Mouse (Mus musculus): ENCODE data around the gene Gm43518.

DNA sequence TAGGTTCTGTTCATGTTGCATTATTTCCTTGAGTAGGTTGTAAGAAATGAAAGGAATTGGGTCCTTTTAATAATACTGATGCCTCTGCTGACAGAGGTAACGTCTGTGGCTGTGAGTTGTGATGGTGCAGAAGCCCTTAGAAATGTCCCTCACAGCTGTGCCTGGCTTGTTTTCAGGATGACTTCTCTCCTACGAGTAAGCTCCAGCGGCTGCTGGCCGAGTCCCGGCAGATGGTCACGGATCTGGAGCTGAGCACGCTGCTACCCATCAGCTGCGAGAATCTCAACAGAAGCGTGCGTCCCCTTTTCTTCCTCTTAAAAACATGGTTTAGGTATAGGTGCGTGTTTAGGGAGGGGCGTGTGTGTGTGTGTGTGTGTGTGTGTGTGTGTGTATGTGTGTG lies 33.8 kb downstream of the Gm43518 start:
- no peak for TF ChIP-seq CTCF (IDR thresholded peaks at IDR 0.05; ENCODE audit: control insufficient read depth, insufficient read depth, low read length)
- TF ChIP-seq POLR2A (IDR thresholded peaks at IDR 0.05; ENCODE audit: borderline replicate concordance, control insufficient read depth, low read depth, low read length), result no peak
